Mouse (Mus musculus) embryonic stem cell, embryonic (primary cell): ENCODE measurements at regions not wholly inside any gene's neighbourhood (a gene's known extent, or its start where the extent isn't known, plus 50 kb on each side); places are given as distances from the start of the nearest gene placed in this dataset.

Experiments
- CTCF ChIA-PET, 4 experiments: fragments of 300-600 bp in 2 of 4; fragments of 350-600 bp in 2 of 4; sonication (Branson Sonifier 250); formaldehyde crosslinking; loops; one replicate each; lab custom pipeline; 2022; ENCODE audit warnings: inconsistent platforms in 2 of 4; lab: Charles Lee
- POLR2A ChIA-PET, 4 experiments: fragments of 300-600 bp in 2 of 4; fragments of 350-600 bp in 2 of 4; sonication (Branson Sonifier 250); formaldehyde crosslinking; loops; one replicate each; lab custom pipeline; 2022; ENCODE audit warnings: antibody characterized with exemption in 4 of 4, inconsistent platforms in 1 of 4; lab: Charles Lee

DNA sequence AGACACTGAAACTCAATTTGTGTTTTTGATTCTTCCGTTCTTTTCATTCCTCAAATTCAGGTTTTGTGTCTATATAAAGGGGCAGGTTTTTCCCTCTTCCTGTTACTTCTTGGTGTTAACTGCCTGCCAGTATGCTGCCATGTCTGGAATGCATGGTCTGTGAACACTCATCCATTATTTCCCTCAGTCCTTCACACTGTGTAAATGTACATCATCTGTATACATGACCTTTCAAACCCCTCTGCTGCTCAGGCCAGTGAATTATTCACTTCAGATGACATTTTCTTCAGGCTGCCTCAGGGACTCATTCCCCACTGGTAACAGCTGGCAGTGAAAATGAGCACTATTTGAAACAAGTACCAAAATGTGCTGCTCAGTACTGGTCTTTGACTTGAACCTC lies 512.0 kb upstream of the Atxn7l3b start:
- POLR2A ChIA-PET = no interaction called here
- CTCF ChIA-PET = no interaction called here

DNA sequence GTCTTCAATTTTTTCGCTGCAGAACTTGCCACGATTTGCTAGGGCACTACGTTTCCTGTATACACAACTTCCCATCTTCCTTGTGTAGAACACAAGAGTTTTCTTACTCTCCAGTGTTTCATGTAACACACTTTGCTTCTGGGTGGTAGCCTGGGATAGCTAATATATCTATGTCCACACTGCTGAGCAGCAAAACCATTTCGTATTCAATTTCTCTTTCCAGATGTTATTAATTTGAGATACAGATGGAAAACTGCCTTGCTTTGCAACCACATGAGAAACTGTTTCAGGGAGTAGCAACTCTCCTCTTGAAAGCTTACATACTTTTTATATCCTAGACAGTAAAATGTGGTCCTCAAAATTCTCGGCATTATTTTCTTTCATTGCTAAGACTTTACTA lies 502.4 kb upstream of the Atxn7l3b start:
- ChIA-PET POLR2A (no interaction called here), CTCF (no interaction called here)

DNA sequence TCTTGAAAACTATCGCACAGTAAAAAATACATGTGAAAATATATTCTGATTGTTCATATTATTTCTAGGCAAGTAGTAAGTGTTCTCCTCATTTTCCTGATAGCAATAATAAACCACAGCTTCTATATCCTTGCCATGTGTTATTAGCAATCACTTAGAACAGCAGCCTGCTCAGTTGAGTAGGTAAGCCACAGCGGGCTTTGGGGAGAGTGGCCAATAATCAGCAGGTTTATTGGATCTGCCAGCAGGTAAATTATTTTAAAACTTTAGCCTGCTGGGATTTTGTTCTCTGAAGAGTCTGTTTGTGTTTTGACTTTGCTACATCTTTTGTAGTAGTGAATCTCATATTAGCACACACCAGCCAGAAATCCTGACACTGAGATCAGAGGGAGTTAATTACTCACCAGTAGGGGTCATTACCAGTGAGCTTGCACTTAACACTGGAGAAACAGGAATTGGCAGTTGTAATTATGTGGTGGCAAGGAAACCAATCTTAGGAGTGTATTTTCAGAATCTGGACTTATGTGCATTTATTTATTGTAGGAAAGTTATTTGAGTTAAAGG lies 482.5 kb upstream of the Atxn7l3b start:
- CTCF ChIA-PET = interaction anchor here in 1 of 4 experiments (0.5 kb wide), 1 partner anchor 625 kb away, joined by 3 read pairs; no protein-coding TSS in a partner anchor

DNA sequence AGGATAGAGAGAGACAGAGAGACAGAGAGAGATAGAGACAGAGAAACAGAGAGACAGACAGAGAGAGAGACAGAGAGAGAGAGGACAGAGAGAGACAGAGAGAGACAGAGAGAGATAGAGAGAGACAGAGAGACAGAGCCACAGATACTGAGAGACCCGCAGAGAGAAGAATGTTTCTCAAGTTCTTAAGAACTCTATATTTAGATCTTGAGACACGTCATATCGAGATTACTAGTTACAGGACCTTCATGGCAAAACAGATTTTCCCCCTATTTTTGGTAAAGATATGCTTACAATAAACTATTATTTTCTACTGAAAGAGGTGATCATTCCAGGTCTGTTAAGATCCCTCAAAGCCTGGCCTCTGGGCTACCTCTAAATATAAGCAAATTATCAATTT lies 461.8 kb upstream of the Atxn7l3b start:
- CTCF ChIA-PET = no interaction called here

More for the DNA sequence above, 482.5 kb upstream of the Atxn7l3b start:
- POLR2A ChIA-PET = no interaction called here

DNA sequence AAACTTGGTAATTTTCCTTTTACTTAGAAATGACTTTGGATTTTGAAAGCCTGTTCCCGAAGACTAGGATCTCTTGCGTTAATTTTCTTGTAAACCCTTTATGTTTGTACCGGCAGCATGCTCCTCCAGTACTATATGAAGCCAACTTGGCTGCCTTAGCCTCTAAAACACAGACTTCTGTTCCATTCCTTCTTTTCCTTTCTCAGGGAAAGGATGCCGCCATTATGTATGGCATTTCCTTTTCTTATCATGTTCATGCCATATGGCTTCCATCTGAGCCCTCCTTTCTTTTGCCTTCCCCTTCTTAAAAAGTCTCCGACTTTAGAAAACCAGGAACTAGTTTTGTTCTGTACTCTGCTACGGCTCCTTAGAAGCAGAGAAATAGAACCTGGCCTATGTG lies 440.4 kb upstream of the Atxn7l3b start:
- CTCF ChIA-PET = no interaction called here

More for the DNA sequence above, 461.8 kb upstream of the Atxn7l3b start:
- POLR2A ChIA-PET = no interaction called here

DNA sequence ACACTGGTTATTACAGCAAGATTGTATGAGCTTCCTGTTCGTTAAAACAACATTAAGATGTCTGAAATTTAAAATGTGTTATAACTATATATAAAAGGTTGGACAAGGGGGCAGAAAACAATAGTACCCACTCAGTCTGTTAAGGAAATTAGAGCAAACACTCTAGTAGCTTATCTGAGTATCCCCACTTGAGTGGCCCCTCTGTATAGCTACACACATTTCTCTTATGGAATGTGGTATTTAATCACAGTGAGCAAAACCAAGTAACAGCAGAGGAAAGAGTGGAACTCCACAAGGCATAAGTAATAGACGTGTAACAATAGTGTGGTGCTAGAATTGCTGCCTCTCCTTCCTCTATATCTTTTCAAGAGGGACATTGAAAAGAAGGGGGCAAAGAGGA lies 417.4 kb upstream of the Atxn7l3b start:
- CTCF ChIA-PET = no interaction called here
- POLR2A ChIA-PET = no interaction called here

More for the DNA sequence above, 440.4 kb upstream of the Atxn7l3b start:
- POLR2A ChIA-PET = no interaction called here
